Mouse (Mus musculus) liver, adult 2 months (tissue): ENCODE measurements at regions not wholly inside any gene's neighbourhood (a gene's known extent, or its start where the extent isn't known, plus 50 kb on each side); places are given as distances from the start of the nearest gene placed in this dataset.

Experiments
- CTCF ChIP-seq: fragments of 200-500 bp; IDR thresholded peaks from 2 replicates; pipeline ENCODE4 v1.5.1; 2011; ENCODE audit warnings: low read depth, low read length, control low read depth
- POLR2A ChIP-seq: fragments of 200-500 bp; IDR thresholded peaks from 2 replicates; pipeline ENCODE4 v1.6.1; 2011; ENCODE audit warnings: low read length, control low read depth; ENCODE audit not compliant: insufficient read depth; ENCODE audit errors: extremely low read depth

- TF ChIP-seq POLR2A (no peak), CTCF (no peak)
Measured at GRCm38 (mm10) chr11:23985231-23985630, 89.6 kb downstream of the A830031A19Rik start.
